Mouse (Mus musculus): ENCODE data around the gene Itgb2. TPM values are rescaled to one million over a fixed set of nuclear protein-coding genes. Genes with fewer than 3 reads are reported as not detected.

Itgb2 gene
- polyA plus RNA-seq, 1 experiment = 0.90 TPM

DNA sequence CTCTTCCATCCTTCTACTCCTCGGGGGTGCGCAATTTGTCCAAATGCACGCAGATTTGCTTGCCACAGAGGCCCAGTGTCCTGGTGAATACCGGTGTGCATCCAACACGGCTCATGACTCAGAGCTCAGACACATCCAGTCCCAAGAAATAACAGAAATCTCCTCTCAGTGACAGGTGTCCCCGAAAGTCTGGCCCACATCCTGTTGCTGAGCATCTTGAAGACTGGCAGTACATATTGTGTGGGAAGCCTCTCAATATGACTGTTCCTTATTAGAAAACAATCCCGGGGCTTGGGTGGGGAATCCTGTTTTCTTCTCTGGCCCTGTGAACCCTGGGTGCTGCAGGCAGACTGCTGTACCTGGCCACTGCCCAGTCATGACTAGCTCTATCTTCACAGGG lies 26.6 kb downstream of the Itgb2 start:
- TF ChIP-seq GATA1 (IDR thresholded peaks at IDR 0.05; ENCODE audit: low read length) = no peak

DNA sequence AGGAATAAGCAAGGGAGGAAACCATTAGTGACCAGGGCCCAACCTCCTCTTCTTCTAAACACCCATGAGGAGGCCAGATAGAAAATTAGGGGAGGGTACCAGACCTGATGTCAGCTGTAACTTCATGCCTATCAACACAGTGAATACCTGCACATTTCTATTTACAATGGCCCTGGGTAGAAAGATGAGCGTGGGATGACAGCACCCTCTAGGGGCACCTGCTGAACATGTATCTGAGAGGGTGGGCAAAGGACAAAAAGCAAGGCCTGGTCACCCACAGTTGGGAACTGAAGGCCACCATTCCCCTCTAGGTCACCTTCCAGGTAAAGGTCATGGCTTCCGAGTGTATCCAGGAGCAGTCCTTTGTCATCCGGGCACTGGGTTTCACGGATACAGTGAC lies 27.6 kb downstream of the Itgb2 start:
- TF ChIP-seq GATA1 (IDR thresholded peaks at IDR 0.05; ENCODE audit: low read length) = no peak

DNA sequence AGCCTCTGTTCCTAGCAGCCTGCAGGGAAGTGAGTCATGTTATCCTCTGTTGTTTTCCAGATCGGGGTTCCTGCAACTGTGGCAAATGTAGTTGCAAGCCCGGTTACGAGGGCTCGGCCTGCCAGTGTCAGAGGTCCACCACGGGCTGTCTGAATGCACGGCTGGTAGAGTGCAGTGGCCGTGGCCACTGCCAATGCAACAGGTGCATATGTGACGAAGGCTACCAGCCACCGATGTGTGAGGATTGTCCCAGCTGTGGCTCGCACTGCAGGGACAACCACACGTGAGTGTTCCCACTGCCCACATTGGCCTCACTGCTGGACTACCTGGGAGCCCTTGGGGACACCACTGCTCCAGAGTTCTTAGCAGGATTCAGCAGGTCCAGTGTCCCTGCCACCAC lies 30.0 kb downstream of the Itgb2 start:
- TF ChIP-seq GATA1 (IDR thresholded peaks at IDR 0.05; ENCODE audit: low read length) = no peak

DNA sequence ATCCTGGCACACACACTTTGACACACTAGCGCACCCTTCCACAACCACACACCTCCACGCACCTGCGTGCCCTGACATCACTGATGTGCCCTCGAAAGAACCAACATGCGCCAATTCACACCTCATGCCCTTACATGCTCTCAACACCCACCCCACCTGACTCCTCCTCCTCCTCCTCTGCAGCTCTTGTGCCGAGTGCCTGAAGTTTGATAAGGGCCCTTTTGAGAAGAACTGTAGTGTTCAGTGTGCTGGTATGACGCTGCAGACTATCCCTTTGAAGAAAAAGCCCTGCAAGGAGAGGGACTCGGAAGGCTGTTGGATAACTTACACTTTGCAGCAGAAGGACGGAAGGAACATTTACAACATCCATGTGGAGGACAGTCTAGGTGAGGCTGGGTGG lies 30.8 kb downstream of the Itgb2 start:
- no peak for TF ChIP-seq GATA1 (IDR thresholded peaks at IDR 0.05; ENCODE audit: low read length)

GRCm38 (mm10) chr10:77561508-77561907 lies 31.5 kb downstream of the Itgb2 start:
- no peak for TF ChIP-seq GATA1 (IDR thresholded peaks at IDR 0.05; ENCODE audit: low read length)

GRCm38 (mm10) chr10:77565005-77565404 lies 35.0 kb downstream of the Itgb2 start:
- no peak for TF ChIP-seq GATA1 (IDR thresholded peaks at IDR 0.05; ENCODE audit: low read length)

- no peak for TF ChIP-seq GATA1 (IDR thresholded peaks at IDR 0.05; ENCODE audit: low read length)
Observed at GRCm38 (mm10) chr10:77566651-77567050, 36.6 kb downstream of the Itgb2 start.

DNA sequence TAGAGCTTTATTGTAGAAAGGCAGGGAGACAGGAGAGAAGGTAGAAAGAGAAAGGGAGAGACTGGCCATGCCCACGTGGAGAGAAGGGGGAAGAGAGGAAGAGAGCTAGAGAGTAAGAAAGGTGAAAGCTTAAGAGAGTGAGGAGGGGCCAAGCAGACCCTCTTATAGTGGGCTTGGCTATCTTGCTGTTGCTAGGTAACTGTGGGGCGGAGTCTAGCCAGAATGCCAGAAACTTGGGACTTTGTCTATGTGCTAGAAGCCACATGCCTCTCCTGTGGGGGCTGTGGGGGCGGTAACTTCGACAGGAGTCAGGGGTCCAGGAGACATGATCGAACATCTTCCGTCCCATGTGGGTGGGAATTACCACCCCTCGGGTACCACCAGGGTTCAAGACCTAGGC lies 39.4 kb downstream of the Itgb2 start:
- no peak for TF ChIP-seq GATA1 (IDR thresholded peaks at IDR 0.05; ENCODE audit: low read length)

- TF ChIP-seq GATA1 (IDR thresholded peaks at IDR 0.05; ENCODE audit: low read length) = no peak
Observed at GRCm38 (mm10) chr10:77569973-77570658, 40.1 kb downstream of the Itgb2 start.

- no peak for TF ChIP-seq GATA1 (IDR thresholded peaks at IDR 0.05; ENCODE audit: low read length)
Observed at GRCm38 (mm10) chr10:77572225-77572624, 42.2 kb downstream of the Itgb2 start.

- no peak for TF ChIP-seq GATA1 (IDR thresholded peaks at IDR 0.05; ENCODE audit: low read length)
Observed at GRCm38 (mm10) chr10:77573162-77573561, 43.1 kb downstream of the Itgb2 start.

GRCm38 (mm10) chr10:77580027-77580920 lies 50.2 kb downstream of the Itgb2 start:
- no peak for TF ChIP-seq GATA1 (IDR thresholded peaks at IDR 0.05; ENCODE audit: low read length)

DNA sequence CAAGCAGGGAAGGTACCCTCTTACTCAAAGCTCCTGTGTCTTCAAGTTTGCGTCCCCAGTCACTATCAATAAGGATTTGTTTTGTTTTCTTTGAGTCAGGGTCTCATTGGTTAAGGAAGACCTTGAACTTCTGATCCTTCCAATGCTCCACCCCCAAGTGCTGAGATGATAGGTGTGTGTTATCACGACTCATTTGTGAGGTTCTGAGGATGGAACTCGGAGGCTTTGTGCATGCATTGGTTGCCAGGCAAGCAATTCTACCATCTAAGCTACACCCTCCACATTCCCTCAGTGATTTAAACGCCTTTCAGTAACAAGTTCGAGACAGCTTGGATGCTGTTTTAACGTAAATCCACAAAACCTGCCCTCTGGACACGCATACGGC lies 51.0 kb downstream of the Itgb2 start:
- TF ChIP-seq GATA1 (IDR thresholded peaks at IDR 0.05; ENCODE audit: low read length) = no peak

DNA sequence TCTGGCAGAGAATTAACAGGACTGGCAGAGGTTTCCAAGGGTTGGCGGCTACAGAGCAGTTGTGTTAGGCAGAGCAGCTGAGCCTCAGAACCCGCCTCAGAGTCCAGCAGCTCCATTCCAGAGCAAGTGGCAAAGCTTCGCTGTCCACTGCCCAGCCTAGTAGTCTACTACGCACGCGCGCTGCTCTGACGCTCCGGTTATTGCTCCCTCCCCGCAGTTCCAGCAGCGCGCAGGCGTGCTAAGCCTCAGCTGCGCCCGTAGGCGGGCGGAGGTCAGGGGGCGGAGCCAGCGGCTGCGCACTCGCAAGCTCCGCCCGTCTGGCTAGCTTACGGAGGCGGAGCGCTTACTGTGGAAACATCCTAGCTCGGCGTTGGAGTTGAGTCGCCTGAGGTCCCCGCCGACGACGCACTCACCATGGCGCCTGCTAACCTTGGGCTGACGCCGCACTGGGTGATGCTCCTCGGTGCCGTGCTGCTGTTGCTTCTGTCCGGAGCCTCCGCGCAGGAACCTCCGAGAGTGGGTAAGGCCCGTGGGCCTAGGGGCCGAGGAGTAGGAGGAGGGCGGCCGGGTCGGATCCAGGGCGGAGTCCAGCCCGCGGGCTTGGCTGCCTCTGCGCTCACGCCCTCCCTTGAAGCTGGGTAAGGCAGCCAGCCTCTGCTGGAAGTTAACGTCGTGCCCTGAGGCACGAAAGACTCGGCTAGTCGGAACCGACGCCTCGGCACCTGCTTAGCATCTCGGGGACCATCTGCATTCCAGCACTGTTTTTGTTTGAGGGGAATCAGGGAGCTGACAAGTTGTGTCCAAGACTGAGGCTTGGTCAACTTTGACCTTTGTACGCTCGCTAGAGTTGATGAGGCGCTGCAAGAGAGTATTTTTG lies 51.6 kb downstream of the Itgb2 start, which contains the start of gene Pttg1ip:
Pttg1ip (plus strand) TSS at position 313 of the 877 bp plus-strand sequence.
- TF ChIP-seq GATA1 (IDR thresholded peaks at IDR 0.05; ENCODE audit: low read length) = no peak

GRCm38 (mm10) chr10:77582285-77582618 lies 52.2 kb downstream of the Itgb2 start:
- TF ChIP-seq GATA1 (IDR thresholded peaks at IDR 0.05; ENCODE audit: low read length) = no peak

Data from G1E-ER4 (cell line).